Mouse (Mus musculus) intestine, postnatal 0 days (tissue): ENCODE measurements around the gene Kdelc2. TPM values are rescaled to one million over a fixed set of nuclear protein-coding genes. Genes with fewer than 3 reads are reported as not detected.

Source experiments
- ATAC-seq: fragments of 200-750 bp; cut with Nextera tagmentation; 2 replicates; pipeline ENCODE4 v1.8.0; 2017; ENCODE audit warnings: mild to moderate bottlenecking, moderate TSS enrichment, moderate library complexity
- H3K27ac ChIP-seq: fragments of 300-500 bp; sonication (generic); 2 replicates; pipeline ENCODE4 v1.5.1; 2014; ENCODE audit warnings: mild to moderate bottlenecking, low read depth, low read length, moderate library complexity
- H3K27me3 ChIP-seq: fragments of 300-500 bp; sonication (generic); replicated peaks from 2 replicates; pipeline ENCODE4 v1.6.1; 2014; ENCODE audit warnings: low read length, mixed read lengths; ENCODE audit not compliant: control insufficient read depth, insufficient read depth
- H3K36me3 ChIP-seq: fragments of 300-500 bp; sonication (generic); 2 replicates; pipeline ENCODE4 v1.6.1; 2014; ENCODE audit warnings: mild to moderate bottlenecking, moderate library complexity; ENCODE audit not compliant: control insufficient read depth, insufficient read depth
- H3K4me1 ChIP-seq: fragments of 300-500 bp; sonication (generic); replicated peaks from 2 replicates; pipeline ENCODE4 v1.6.1; 2014; ENCODE audit warnings: antibody characterized with exemption, low read length, mixed read lengths; ENCODE audit not compliant: control insufficient read depth, insufficient read depth
- H3K4me2 ChIP-seq: fragments of 300-500 bp; sonication (generic); replicated peaks from 2 replicates; pipeline ENCODE4 v1.6.1; 2014; ENCODE audit warnings: low read depth, mild to moderate bottlenecking, moderate library complexity
- H3K4me3 ChIP-seq: fragments of 300-500 bp; sonication (generic); 2 replicates; pipeline ENCODE4 v1.5.1; 2014; ENCODE audit warnings: low read depth, low read length
- H3K9ac ChIP-seq: fragments of 300-500 bp; sonication (generic); 2 replicates; pipeline ENCODE4 v1.6.1; 2014; ENCODE audit warnings: mild to moderate bottlenecking, low read depth, low read length
- H3K9me3 ChIP-seq: fragments of 300-500 bp; sonication (generic); 2 replicates; pipeline ENCODE4 v1.6.1; 2016; ENCODE audit warnings: mixed run types; ENCODE audit not compliant: control insufficient read depth
- CTCF ChIP-seq: sonication (generic); IDR thresholded peaks from 2 replicates; pipeline ENCODE4 v1.5.1; 2016; ENCODE audit warnings: low read depth, mild to moderate bottlenecking, control low read depth, antibody characterized with exemption, moderate library complexity
- WGBS: fragments of 180-500 bp; shearing (Covaris S2); extraction: QIAGEN DNeasy Blood & Tissue Kit; methylation state at CpG from one replicate; pipeline ENCODE4 v1.1.7; 2014; 5-methylcytosine and 5-hydroxymethylcytosine counted together
- polyA plus RNA-seq: library from polyadenylated mRNA; unstranded; fragments of >200 nt; fragmentation: Nextera tagmentation; extraction: Ambion mirVana; gene quantifications from 2 replicates; pipeline ENCODE4 v1.2.1, GENCODE M21; 2015

The Kdelc2 gene
- polyA plus RNA-seq: 10.5 and 11.7 TPM in 2 replicates

DNA sequence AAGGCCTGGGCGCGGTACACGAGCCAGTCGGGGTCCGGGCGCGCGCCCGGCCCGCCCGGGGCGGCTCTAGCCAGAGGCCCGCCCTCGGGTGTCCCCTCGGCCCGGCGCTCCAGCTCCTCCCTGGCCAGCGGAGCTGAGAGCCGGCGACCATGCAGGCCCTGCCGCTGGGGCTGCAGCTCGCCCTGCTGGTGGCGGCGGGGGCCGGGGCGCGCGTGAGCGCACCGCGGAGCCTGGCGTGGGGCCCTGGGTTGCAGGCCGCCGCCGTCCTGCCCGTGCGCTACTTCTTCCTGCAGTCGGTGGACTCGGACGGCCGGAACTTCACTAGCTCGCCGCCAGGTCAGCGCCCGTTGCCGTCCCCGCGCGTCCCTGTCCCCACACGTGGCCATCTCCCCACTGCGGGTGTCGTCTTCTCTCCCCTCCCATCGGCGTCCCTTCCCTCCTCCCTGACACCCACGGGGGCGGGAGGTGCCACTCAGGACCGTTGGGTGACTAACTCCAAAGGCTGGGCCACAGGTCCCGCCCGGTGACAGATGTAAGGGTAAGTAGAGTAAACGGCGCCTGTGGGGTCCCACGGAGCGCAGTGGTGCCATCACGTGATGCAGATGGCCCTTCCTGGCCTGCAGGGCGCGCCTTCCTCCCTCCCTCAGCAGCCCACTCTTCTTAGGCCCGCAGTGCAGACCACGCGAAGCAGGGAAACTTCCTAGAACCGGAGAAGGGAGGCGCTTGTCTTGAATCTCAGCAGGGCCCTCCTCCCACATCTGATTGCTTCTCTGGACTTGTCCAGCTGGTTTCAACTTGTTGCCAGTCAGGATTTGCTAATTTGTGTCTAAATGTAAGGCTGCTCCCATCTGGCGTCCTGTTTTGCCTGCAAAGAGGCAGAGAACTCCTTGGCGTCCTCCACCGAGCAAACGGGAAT, at the start of gene Kdelc2:
Gene Kdelc2, plus strand, starts transcription at position 75 of the 916 bp plus-strand sequence.
- Histone ChIP-seq H3K4me2 (peak within 1 kb of the TSS; percentile 90), H3K27me3 (no peaks in the 10 kb centered on the region), H3K9me3 (no peaks in the 10 kb centered on the region), H3K36me3 (peaks cover 7% of the 10 kb centered on the region; the same call in 1 of the 2 replicates), H3K9ac (peak within 1 kb of the TSS; percentile 84), H3K27ac (peak within 1 kb of the TSS; percentile 94), H3K4me3 (peak within 1 kb of the TSS; percentile 70), H3K4me1 (0 out of 2 replicates have a peak, but pooled peaks cover 7% of the 10 kb centered on the region)
- peak; percentile 59 for TF ChIP-seq CTCF
- WGBS: under 1% methylated on average over 72 of the region's 75 CpGs
- peak; percentile 88 for ATAC-seq

DNA sequence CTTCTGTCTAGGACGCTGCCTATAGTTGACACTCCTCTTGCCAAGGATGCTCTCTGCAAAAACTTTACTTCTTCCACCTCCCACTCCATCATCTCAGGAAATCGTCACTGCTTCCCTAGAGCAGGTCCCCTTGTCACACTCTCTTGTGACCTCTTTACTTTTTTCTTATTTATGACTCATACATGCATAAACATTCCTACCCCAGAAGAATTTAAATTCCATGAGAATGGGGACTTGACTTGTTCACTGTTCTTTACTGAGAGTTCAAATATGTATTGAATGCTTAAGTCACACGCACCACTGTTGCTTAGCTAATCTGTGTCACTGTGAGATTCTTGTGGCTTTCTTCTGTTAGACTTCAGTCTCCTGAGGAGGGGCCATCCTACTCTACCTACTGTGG, 48.7 kb upstream of the Kdelc2 start:
- no peak for TF ChIP-seq CTCF
- Histone ChIP-seq H3K4me3 (no peak overlapping the region), H3K9ac (no peak overlapping the region), H3K4me2 (no peak overlapping the region), H3K4me1 (0 out of 2 replicates have a peak, but pooled peaks cover 6% of the 10 kb centered on the region), H3K9me3 (no peaks in the 10 kb centered on the region), H3K36me3 (no peaks in the 10 kb centered on the region), H3K27ac (no peak overlapping the region), H3K27me3 (no peaks in the 10 kb centered on the region)
- 80% methylated on average over 3 of the region's 3 CpGs for WGBS
- no peak for ATAC-seq

DNA sequence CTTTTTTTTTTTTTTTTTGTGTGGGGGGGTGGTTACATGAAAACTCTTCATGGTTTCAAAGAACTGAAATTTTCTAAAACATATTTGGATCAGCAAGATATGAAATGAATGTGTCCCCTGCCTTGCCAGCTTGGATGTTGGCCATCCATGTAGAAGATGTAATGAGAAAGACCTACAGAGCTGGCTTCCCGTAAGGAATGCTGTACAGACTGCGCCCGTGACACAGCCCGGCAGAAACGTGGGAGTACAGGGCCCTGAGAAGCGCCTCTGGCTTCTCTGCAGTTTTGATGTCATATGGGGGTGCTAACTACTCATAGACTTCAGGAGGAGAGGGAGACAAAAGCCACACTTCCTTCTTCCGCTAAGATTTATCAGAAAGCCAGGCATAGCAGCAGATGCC, 44.2 kb upstream of the Kdelc2 start:
- Histone ChIP-seq H3K4me1 (no peaks in the 10 kb centered on the region; the same call in 1 of the 2 replicates), H3K27ac (no peak overlapping the region), H3K27me3 (no peaks in the 10 kb centered on the region), H3K9ac (no peak overlapping the region), H3K4me2 (no peak overlapping the region), H3K4me3 (no peak overlapping the region), H3K9me3 (no peaks in the 10 kb centered on the region), H3K36me3 (no peaks in the 10 kb centered on the region)
- no peak for TF ChIP-seq CTCF
- WGBS: 69% methylated on average over 7 of the region's 7 CpGs
- ATAC-seq: no peak

DNA sequence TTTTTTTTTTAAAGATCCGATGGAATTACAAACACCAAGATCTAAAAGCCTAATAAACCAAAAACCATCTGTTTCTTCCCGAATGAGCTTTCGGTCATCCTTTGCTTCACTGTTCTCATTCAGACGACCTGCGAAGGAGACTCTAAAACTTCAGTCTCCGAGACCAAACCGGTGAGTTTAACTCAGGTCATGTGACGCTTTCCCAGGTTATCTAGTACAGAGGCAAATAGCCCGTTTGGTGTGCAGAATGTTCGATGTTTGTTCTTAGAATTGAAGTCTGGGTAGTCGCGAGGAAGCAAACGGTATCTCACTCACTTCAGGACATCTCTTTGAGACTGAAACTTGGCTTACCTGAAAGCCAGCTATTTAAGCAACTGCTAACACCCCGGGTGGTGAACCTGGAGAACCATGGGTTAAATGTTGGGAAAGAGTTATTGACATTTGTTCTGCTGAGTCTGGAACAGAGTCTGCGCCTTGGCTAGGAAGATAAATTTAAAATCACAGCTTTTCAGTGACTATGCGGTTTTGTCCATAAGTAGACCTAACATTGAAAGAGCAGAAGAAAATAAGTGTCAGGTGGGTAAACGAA, 43.4 kb upstream of the Kdelc2 start:
- Histone ChIP-seq H3K27ac (peak overlapping the region; percentile 79), H3K9me3 (no peaks in the 10 kb centered on the region), H3K36me3 (no peaks in the 10 kb centered on the region), H3K4me3 (peak overlapping the region; percentile 59), H3K4me2 (peak overlapping the region; percentile 80), H3K4me1 (no peaks in the 10 kb centered on the region; the same call in 1 of the 2 replicates), H3K9ac (no peak overlapping the region), H3K27me3 (no peaks in the 10 kb centered on the region)
- TF ChIP-seq CTCF: no peak
- peak; percentile 65 for ATAC-seq
- whole genome bisulfite sequencing: 18% methylated on average over 17 of the region's 17 CpGs

DNA sequence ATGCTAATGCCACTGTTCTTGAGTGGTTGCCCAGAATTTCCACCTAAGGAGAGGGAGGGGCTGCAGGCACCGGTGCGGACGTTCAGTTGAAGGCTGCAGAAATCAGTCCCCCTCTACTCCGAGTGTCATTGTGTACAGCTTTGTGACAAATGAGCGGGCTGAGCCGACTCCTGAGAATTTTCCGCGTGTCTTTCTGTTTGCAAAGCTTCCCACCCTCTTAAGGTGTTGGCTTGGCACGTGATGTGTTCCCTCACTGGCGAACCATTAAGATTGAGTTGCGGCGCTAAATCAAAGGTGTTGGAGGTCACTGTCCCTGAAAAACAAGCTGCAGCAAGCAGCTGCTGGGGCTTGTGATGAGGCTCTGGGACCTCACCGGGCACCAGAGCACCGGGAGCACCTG, 42.9 kb upstream of the Kdelc2 start:
- H3K9ac ChIP-seq: peak overlapping the region; percentile 54
- peak; percentile 74 for ATAC-seq
- H3K27me3 ChIP-seq: no peaks in the 10 kb centered on the region

DNA sequence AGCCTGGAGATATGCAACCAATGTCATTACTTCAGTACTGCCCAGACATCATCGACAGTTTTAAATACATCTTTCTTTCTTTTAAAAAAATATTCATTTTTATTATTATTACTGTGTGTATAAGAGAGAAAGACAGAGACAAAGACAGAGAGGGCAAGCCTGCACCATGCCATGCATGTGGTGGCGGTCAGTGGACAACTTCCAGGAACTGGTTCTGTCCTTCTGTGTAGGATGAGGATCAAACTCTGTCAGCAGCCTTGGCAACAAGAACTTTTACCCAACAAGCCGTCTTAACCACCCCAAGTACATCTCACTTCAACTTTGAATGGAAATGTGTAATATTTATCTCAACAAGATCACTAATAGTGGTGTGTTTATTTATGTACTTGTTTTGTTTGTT, 41.8 kb upstream of the Kdelc2 start:
- Histone ChIP-seq H3K27me3 (no peaks in the 10 kb centered on the region), H3K36me3 (no peaks in the 10 kb centered on the region), H3K9me3 (no peaks in the 10 kb centered on the region), H3K27ac (no peak overlapping the region), H3K9ac (0 out of 2 replicates have a peak overlapping the region, but pooled peaks have one; percentile 54), H3K4me3 (peak overlapping the region; percentile 59), H3K4me1 (no peaks in the 10 kb centered on the region; the same call in 1 of the 2 replicates), H3K4me2 (peak overlapping the region; percentile 80)
- TF ChIP-seq CTCF: no peak
- 47% methylated on average over 3 of the region's 3 CpGs for WGBS
- no peak for ATAC-seq

More for the DNA sequence above, 42.9 kb upstream of the Kdelc2 start:
- Histone ChIP-seq H3K4me2 (peak overlapping the region; percentile 80), H3K36me3 (no peaks in the 10 kb centered on the region), H3K4me3 (peak overlapping the region; percentile 59), H3K27ac (peak overlapping the region; percentile 79), H3K9me3 (no peaks in the 10 kb centered on the region), H3K4me1 (no peaks in the 10 kb centered on the region; the same call in 1 of the 2 replicates)
- 2% methylated on average over 14 of the region's 14 CpGs for WGBS
- TF ChIP-seq CTCF: no peak
